Comparison of ENCODE assay signal across 8 mouse cellular contexts in genomic region chr8:109360904-109361303, GRCm38 (mm10).
A peak's percentile ranks its signal among the peaks of the same experiment; 100 is the strongest.
DNase-seq lines count a peak whose midpoint lies in the region; ATAC-seq and TF ChIP-seq lines count a peak whose summit lies in the region.

No protein-coding gene starts in this region.

- H3K4me3 ChIP-seq in E14TG2a.4 (replicated peaks; ENCODE audit: low read length) = peak overlapping the region; percentile 39
- peak overlapping the region; percentile 33 for H3K4me3 ChIP-seq in embryonic facial prominence, embryonic 13.5 days
- H3K4me3 ChIP-seq in neural tube, embryonic 14.5 days (ENCODE audit: low read depth, low read length) = peak overlapping the region; percentile 11; the same call in 1 of the 2 replicates

- peak overlapping the region; percentile 60 for H3K4me2 ChIP-seq in embryonic facial prominence, embryonic 13.5 days
- peak overlapping the region; percentile 52 for H3K4me2 ChIP-seq in neural tube, embryonic 14.5 days (ENCODE audit: low read depth, low read length)

- TF ChIP-seq CTCF in E14TG2a.4 (conservative IDR thresholded peaks at IDR 0.05; ENCODE audit: low read length) = no peak

- DNase-seq in cerebellum, postnatal 25 days = peak; percentile 14 to 25
- no peak for DNase-seq in cerebellum, adult 8-10 months
- DNase-seq in layer of hippocampus, postnatal 10 days (ENCODE audit: low spot score in 2 of 2) = peak; percentile 25 to 26
- no peak for DNase-seq in urinary bladder, postnatal 36 days (ENCODE audit: low spot score in 2 of 2)
- no peak for DNase-seq in heart, adult 11 months

- WGBS in embryonic facial prominence, embryonic 13.5 days = 20% methylated on average over 16 of the region's 16 CpGs
- 2% methylated on average over 16 of the region's 16 CpGs for WGBS in neural tube, embryonic 14.5 days

- peaks cover 8% of the 10 kb centered on the region; the same call in 1 of the 2 replicates for H3K4me1 ChIP-seq in E14TG2a.4 (replicated peaks; ENCODE audit: low read depth, low read length)
- peaks cover 18% of the 10 kb centered on the region for H3K4me1 ChIP-seq in embryonic facial prominence, embryonic 13.5 days
- H3K4me1 ChIP-seq in neural tube, embryonic 14.5 days (ENCODE audit: control insufficient read depth, insufficient read depth, low read length) = peaks cover 23% of the 10 kb centered on the region

- H3K36me3 ChIP-seq in E14TG2a.4 (ENCODE audit: insufficient read depth, low read length) = no peaks in the 10 kb centered on the region
- H3K36me3 ChIP-seq in embryonic facial prominence, embryonic 13.5 days = no peaks in the 10 kb centered on the region
- H3K36me3 ChIP-seq in neural tube, embryonic 14.5 days (ENCODE audit: control insufficient read depth, insufficient read depth, low read length) = no peaks in the 10 kb centered on the region

- no peaks in the 10 kb centered on the region for H3K9me3 ChIP-seq in E14TG2a.4 (ENCODE audit: low read length)
- no peaks in the 10 kb centered on the region for H3K9me3 ChIP-seq in embryonic facial prominence, embryonic 13.5 days
- no peaks in the 10 kb centered on the region for H3K9me3 ChIP-seq in neural tube, embryonic 14.5 days (ENCODE audit: control insufficient read depth, low read length)

- no peak overlapping the region for H3K27ac ChIP-seq in embryonic facial prominence, embryonic 13.5 days
- H3K27ac ChIP-seq in neural tube, embryonic 14.5 days (ENCODE audit: low read depth, low read length) = peak overlapping the region; percentile 94

- no peak for ATAC-seq in embryonic facial prominence, embryonic 13.5 days (ENCODE audit: insufficient number of reproducible peaks, insufficient read depth, low FRiP score, low TSS enrichment, low read depth)
- ATAC-seq in neural tube, embryonic 14.5 days (ENCODE audit: low read depth) = peak; percentile 77

- H3K9ac ChIP-seq in embryonic facial prominence, embryonic 13.5 days = peak overlapping the region; percentile 55; the same call in 1 of the 2 replicates
- peak overlapping the region; percentile 60 for H3K9ac ChIP-seq in neural tube, embryonic 14.5 days (replicated peaks; ENCODE audit: low read depth, low read length)

- peaks cover 14% of the 10 kb centered on the region; the same call in 1 of the 2 replicates for H3K27me3 ChIP-seq in E14TG2a.4 (ENCODE audit: insufficient read depth, low read length)
- peaks cover 4% of the 10 kb centered on the region; the same call in 1 of the 2 replicates for H3K27me3 ChIP-seq in embryonic facial prominence, embryonic 13.5 days
- H3K27me3 ChIP-seq in neural tube, embryonic 14.5 days (ENCODE audit: control insufficient read depth, insufficient read depth, low read length) = no peaks in the 10 kb centered on the region

Comparison
In these comparisons a context has a peak if more than half of its experiments do, and no peak if none do; other contexts are left out.
1. DNase-seq: peak in cerebellum, postnatal 25 days (2 of 2) and layer of hippocampus, postnatal 10 days (2 of 2); none in cerebellum, adult 8-10 months (single experiment), urinary bladder, postnatal 36 days (0 of 2) and heart, adult 11 months (single experiment).
2. Peak in every context shown above with its lines, with median percentiles within 50 percentile points of each other: H3K4me3 ChIP-seq.